Mouse (Mus musculus) megakaryocyte, embryonic 14.5 days (primary cell): ENCODE data around the gene Ppp3ca.

ENCODE experiments used
- FLI1 ChIP-seq: IDR thresholded peaks from 2 replicates; pipeline ENCODE4 v1.6.1; 2012; ENCODE audit warnings: low read length, inconsistent platforms, mixed read lengths
- GATA1 ChIP-seq: IDR thresholded peaks from 3 replicates; pipeline ENCODE4 v1.6.1; 2012; ENCODE audit warnings: mixed read lengths, low read length, inconsistent platforms, borderline replicate concordance

GRCm38 (mm10) chr3:136718412-136718811, 48.5 kb downstream of the Ppp3ca start:
- TF ChIP-seq GATA1 (no peak), FLI1 (no peak)
